Mouse (Mus musculus) intestine, postnatal 0 days (tissue): ENCODE measurements around the gene Hist3h2ba. TPM values are rescaled to one million over a fixed set of nuclear protein-coding genes. Genes with fewer than 3 reads are reported as not detected.

Source experiments
- ATAC-seq: fragments of 200-750 bp; cut with Nextera tagmentation; 2 replicates; pipeline ENCODE4 v1.8.0; 2017; ENCODE audit warnings: mild to moderate bottlenecking, moderate TSS enrichment, moderate library complexity
- H3K27ac ChIP-seq: fragments of 300-500 bp; sonication (generic); 2 replicates; pipeline ENCODE4 v1.5.1; 2014; ENCODE audit warnings: mild to moderate bottlenecking, low read depth, low read length, moderate library complexity
- H3K27me3 ChIP-seq: fragments of 300-500 bp; sonication (generic); replicated peaks from 2 replicates; pipeline ENCODE4 v1.6.1; 2014; ENCODE audit warnings: low read length, mixed read lengths; ENCODE audit not compliant: control insufficient read depth, insufficient read depth
- H3K36me3 ChIP-seq: fragments of 300-500 bp; sonication (generic); 2 replicates; pipeline ENCODE4 v1.6.1; 2014; ENCODE audit warnings: mild to moderate bottlenecking, moderate library complexity; ENCODE audit not compliant: control insufficient read depth, insufficient read depth
- H3K4me1 ChIP-seq: fragments of 300-500 bp; sonication (generic); replicated peaks from 2 replicates; pipeline ENCODE4 v1.6.1; 2014; ENCODE audit warnings: antibody characterized with exemption, low read length, mixed read lengths; ENCODE audit not compliant: control insufficient read depth, insufficient read depth
- H3K4me2 ChIP-seq: fragments of 300-500 bp; sonication (generic); replicated peaks from 2 replicates; pipeline ENCODE4 v1.6.1; 2014; ENCODE audit warnings: low read depth, mild to moderate bottlenecking, moderate library complexity
- H3K4me3 ChIP-seq: fragments of 300-500 bp; sonication (generic); 2 replicates; pipeline ENCODE4 v1.5.1; 2014; ENCODE audit warnings: low read depth, low read length
- H3K9ac ChIP-seq: fragments of 300-500 bp; sonication (generic); 2 replicates; pipeline ENCODE4 v1.6.1; 2014; ENCODE audit warnings: mild to moderate bottlenecking, low read depth, low read length
- H3K9me3 ChIP-seq: fragments of 300-500 bp; sonication (generic); 2 replicates; pipeline ENCODE4 v1.6.1; 2016; ENCODE audit warnings: mixed run types; ENCODE audit not compliant: control insufficient read depth
- CTCF ChIP-seq: sonication (generic); IDR thresholded peaks from 2 replicates; pipeline ENCODE4 v1.5.1; 2016; ENCODE audit warnings: low read depth, mild to moderate bottlenecking, control low read depth, antibody characterized with exemption, moderate library complexity
- WGBS: fragments of 180-500 bp; shearing (Covaris S2); extraction: QIAGEN DNeasy Blood & Tissue Kit; methylation state at CpG from one replicate; pipeline ENCODE4 v1.1.7; 2014; 5-methylcytosine and 5-hydroxymethylcytosine counted together
- polyA plus RNA-seq: library from polyadenylated mRNA; unstranded; fragments of >200 nt; fragmentation: Nextera tagmentation; extraction: Ambion mirVana; gene quantifications from 2 replicates; pipeline ENCODE4 v1.2.1, GENCODE M21; 2015

Hist3h2ba gene
- polyA plus RNA-seq, 1 experiment from 2014 or later: 6.9 TPM

DNA sequence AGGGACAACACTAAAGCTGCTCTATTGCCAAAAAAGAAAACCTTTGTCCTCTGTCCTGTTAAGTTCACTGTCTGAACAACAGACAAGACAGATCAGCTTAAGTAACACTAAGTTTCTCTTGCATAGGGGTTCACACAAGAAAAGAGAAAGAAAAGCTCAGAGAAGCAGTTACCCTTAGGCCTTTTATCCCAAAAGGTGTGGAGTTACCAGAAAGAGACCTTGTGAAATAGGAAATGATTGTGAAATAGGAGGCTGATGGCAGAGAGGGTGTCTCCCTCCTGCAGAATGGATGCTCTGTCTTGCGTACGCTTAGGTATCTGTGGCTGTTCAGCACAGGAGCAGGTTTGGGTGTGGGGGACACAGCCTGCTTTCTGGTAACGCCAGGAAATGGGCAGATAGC, 30.5 kb downstream of the Hist3h2ba start:
- TF ChIP-seq CTCF: no peak
- Histone ChIP-seq H3K4me2 (peak overlapping the region; percentile 92), H3K9ac (peak overlapping the region; percentile 85), H3K4me3 (peak overlapping the region; percentile 98), H3K27me3 (no peaks in the 10 kb centered on the region), H3K27ac (0 out of 2 replicates have a peak overlapping the region, but pooled peaks have one; percentile 2), H3K9me3 (no peaks in the 10 kb centered on the region), H3K4me1 (peaks cover 11% of the 10 kb centered on the region), H3K36me3 (peaks cover 28% of the 10 kb centered on the region)
- no peak for ATAC-seq
- 40% methylated on average over 3 of the region's 3 CpGs for WGBS

DNA sequence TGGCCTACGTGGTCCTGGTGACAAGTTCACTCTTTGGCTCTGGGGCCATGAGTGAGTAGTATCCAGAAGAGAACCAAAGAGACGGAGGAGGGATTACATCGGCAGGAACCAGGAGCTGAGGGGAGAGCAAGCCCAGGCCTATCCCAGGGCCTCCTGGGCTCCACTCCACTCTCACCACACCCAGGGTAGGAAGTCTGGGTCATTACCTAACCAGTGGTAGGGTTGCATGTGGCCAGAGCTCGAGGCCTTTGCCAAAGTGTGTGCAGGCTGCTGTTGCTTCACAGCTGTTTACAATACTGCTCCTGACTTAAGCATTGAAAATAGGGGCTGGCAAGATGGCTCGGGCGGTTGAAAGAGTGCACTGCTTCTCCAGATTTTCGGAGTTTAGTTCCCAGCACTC, 30.9 kb downstream of the Hist3h2ba start:
- 61% methylated on average over 7 of the region's 7 CpGs for WGBS
- H3K4me2 ChIP-seq: peak overlapping the region; percentile 92
- H3K27ac ChIP-seq: peak overlapping the region; percentile 2; the same call in 1 of the 2 replicates
- H3K9ac ChIP-seq: no peak overlapping the region
- peak overlapping the region; percentile 98 for H3K4me3 ChIP-seq
- no peak for ATAC-seq
- H3K36me3 ChIP-seq: peaks cover 31% of the 10 kb centered on the region
- peaks cover 11% of the 10 kb centered on the region for H3K4me1 ChIP-seq
- H3K27me3 ChIP-seq: no peaks in the 10 kb centered on the region
- no peaks in the 10 kb centered on the region for H3K9me3 ChIP-seq
- TF ChIP-seq CTCF: no peak

- Histone ChIP-seq H3K36me3 (peaks cover 38% of the 10 kb centered on the region), H3K9me3 (no peaks in the 10 kb centered on the region), H3K27me3 (no peaks in the 10 kb centered on the region), H3K4me3 (no peak overlapping the region), H3K9ac (no peak overlapping the region), H3K4me1 (peaks cover 11% of the 10 kb centered on the region), H3K4me2 (peak overlapping the region; percentile 92), H3K27ac (no peak overlapping the region)
- ATAC-seq: no peak
- no peak for TF ChIP-seq CTCF
- WGBS: 44% methylated on average over 5 of the region's 5 CpGs
These were observed 31.8 kb downstream of the Hist3h2ba start for GRCm38 (mm10) chr11:58980381-58980990.

DNA sequence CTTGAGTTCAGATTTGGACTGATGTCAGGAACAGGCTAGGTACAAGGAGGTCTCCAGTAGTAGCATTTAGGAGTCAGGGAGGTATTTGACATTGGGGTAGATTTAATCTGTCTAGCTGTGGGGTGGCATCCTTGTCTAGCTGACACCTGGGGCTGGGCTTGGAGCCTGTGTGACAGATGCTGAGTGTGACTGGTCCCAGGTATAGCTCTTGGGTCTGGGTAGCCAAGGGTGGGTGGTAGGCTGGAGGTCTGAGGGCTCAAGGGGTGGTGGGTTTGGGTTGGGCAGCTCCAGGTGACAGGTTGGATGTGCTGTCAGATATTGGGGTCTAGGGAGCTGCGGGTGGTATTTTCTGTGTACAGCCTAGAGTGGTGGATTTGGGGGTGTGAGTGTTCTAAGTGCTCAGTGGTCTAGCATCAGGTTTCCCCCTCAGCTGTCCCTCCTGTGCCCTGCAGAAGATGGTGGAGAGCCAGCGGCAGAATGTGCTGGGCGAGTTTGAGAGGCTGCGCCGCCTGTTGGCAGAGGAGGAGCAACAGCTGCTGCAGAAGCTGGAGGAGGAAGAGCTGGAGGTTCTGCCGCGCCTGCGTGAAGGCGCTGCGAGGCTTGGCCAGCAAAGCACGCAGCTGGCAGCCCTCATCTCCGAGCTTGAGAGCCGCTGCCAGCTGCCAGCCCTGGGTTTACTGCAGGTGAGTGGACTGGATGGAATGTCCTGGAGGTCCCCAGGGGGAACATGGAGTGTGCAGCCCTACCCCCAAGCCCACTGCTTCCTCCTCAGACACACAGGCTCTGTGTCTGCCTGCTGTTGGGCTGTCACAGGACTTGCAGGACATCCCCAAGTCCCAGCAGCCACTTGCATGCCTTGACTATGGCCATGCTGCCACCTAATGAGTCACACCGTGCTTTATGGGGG, 33.1 kb downstream of the Hist3h2ba start:
- no peak overlapping the region for H3K4me2 ChIP-seq
- peaks cover 11% of the 10 kb centered on the region for H3K4me1 ChIP-seq
- ATAC-seq: no peak
- TF ChIP-seq CTCF: peak; percentile 72
- 53% methylated on average over 14 of the region's 14 CpGs for WGBS
- H3K9me3 ChIP-seq: no peaks in the 10 kb centered on the region
- H3K9ac ChIP-seq: no peak overlapping the region
- H3K27ac ChIP-seq: no peak overlapping the region; the same call in 1 of the 2 replicates
- peaks cover 45% of the 10 kb centered on the region for H3K36me3 ChIP-seq
- no peaks in the 10 kb centered on the region for H3K27me3 ChIP-seq
- H3K4me3 ChIP-seq: no peak overlapping the region

DNA sequence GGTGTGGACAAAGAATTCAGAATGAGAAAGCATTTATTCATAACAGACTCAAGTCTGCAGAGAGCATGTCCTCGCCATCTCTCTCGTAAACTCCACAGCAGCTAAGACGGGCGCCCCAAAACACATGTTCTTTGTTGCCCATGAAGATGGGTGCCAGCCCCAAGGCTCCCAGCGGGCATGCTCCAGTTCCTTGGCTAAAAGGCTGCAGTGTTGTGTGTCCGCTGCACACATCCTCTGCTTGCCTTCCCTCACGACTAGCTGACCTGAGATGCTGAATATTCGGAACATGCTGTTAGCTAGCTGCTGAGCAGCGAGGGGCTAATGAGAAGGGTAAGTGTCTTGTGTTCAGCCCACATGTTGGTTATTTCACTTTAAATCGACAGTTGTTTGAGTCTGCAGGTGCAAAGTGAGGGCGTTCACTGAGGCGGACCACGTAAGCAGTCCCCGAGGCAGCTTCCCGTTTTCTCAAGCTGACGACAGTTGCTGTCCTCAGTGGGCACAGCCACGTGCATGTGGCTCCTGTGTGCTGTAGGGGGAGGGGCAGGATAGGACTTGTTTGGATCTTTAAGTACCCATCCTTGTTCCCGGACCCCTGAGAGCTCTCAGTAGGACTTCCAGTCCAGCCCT, 33.9 kb downstream of the Hist3h2ba start:
- Histone ChIP-seq H3K9me3 (no peaks in the 10 kb centered on the region), H3K27ac (no peak overlapping the region; the same call in 1 of the 2 replicates), H3K4me1 (peaks cover 11% of the 10 kb centered on the region), H3K4me2 (no peak overlapping the region), H3K27me3 (no peaks in the 10 kb centered on the region), H3K36me3 (peaks cover 53% of the 10 kb centered on the region), H3K9ac (no peak overlapping the region), H3K4me3 (no peak overlapping the region)
- no peak for ATAC-seq
- 88% methylated on average over 18 of the region's 18 CpGs for WGBS
- no peak for TF ChIP-seq CTCF
